Mouse (Mus musculus) bone marrow macrophage, adult 2 months (primary cell): ENCODE results near the gene Gpatch4.

Experiments
- CTCF ChIP-seq: IDR thresholded peaks from 2 replicates; pipeline ENCODE4 v1.5.1; 2012; ENCODE audit warnings: low read depth, mild to moderate bottlenecking, low read length, moderate library complexity
- POLR2A ChIP-seq: IDR thresholded peaks from 2 replicates; pipeline ENCODE4 v1.6.1; 2012; ENCODE audit warnings: mild to moderate bottlenecking, low read depth, low read length, borderline replicate concordance

- TF ChIP-seq CTCF (no peak), POLR2A (no peak)
These were observed 7.2 kb upstream of the Gpatch4 start for GRCm38 (mm10) chr3:88035561-88036293.
